Mouse (Mus musculus) heart, embryonic 11.5 days (tissue): Measurements from ENCODE around the gene P2rx4. TPM values are rescaled to one million over a fixed set of nuclear protein-coding genes. Genes with fewer than 3 reads are reported as not detected.
A peak's percentile ranks its signal among the peaks of the same experiment; 100 is the strongest.

Experiments used
- ATAC-seq: fragments of 200-750 bp; cut with Nextera tagmentation; replicated peaks from 2 replicates; pipeline ENCODE4 v1.8.0; 2017; ENCODE audit warnings: moderate library complexity; ENCODE audit not compliant: insufficient number of reproducible peaks, low FRiP score, low TSS enrichment
- H3K27ac ChIP-seq: fragments of 300-500 bp; sonication (generic); 2 replicates; pipeline ENCODE4 v1.5.1; 2014; ENCODE audit warnings: mild to moderate bottlenecking, low read depth, low read length
- H3K27me3 ChIP-seq: fragments of 300-500 bp; sonication (generic); 2 replicates; pipeline ENCODE4 v1.6.1; 2014; ENCODE audit warnings: mild to moderate bottlenecking, low read length, mixed read lengths; ENCODE audit not compliant: control insufficient read depth, insufficient read depth
- H3K36me3 ChIP-seq: fragments of 300-500 bp; sonication (generic); 2 replicates; pipeline ENCODE4 v1.6.1; 2014; ENCODE audit warnings: mild to moderate bottlenecking, low read length, moderate library complexity, mixed read lengths; ENCODE audit not compliant: control insufficient read depth, insufficient read depth
- H3K4me1 ChIP-seq: fragments of 300-500 bp; sonication (generic); 2 replicates; pipeline ENCODE4 v1.6.1; 2014; ENCODE audit warnings: low read length; ENCODE audit not compliant: control insufficient read depth, insufficient read depth
- H3K4me2 ChIP-seq: fragments of 300-500 bp; sonication (generic); 2 replicates; pipeline ENCODE4 v1.6.1; 2014; ENCODE audit warnings: mild to moderate bottlenecking, moderate library complexity
- H3K4me3 ChIP-seq: fragments of 300-500 bp; sonication (generic); 2 replicates; pipeline ENCODE4 v1.5.1; 2014; ENCODE audit warnings: low read depth, low read length
- H3K9ac ChIP-seq: fragments of 300-500 bp; sonication (generic); 2 replicates; pipeline ENCODE4 v1.6.1; 2014; ENCODE audit warnings: mild to moderate bottlenecking, low read depth, low read length, moderate library complexity
- H3K9me3 ChIP-seq: fragments of 300-500 bp; sonication (generic); replicated peaks from 2 replicates; pipeline ENCODE4 v1.6.1; 2016; ENCODE audit warnings: low read length; ENCODE audit not compliant: control insufficient read depth
- WGBS: fragments of 180-500 bp; shearing (Covaris S2); extraction: QIAGEN DNeasy Blood & Tissue Kit; methylation state at CpG from one replicate; pipeline ENCODE4 v1.1.7; 2014; ENCODE audit not compliant: insufficient replicate concordance; 5-methylcytosine and 5-hydroxymethylcytosine counted together
- polyA plus RNA-seq: library from polyadenylated mRNA; unstranded; fragments of >200 nt; fragmentation: Nextera tagmentation; extraction: Ambion mirVana; gene quantifications from 2 replicates; pipeline ENCODE4 v1.2.1, GENCODE M21; 2014

P2rx4 gene
- polyA plus RNA-seq, 1 experiment from 2014 or later, result 13.8 TPM

- Histone ChIP-seq H3K4me1 (peaks cover 15% of the 10 kb centered on the region), H3K36me3 (no peaks in the 10 kb centered on the region), H3K4me2 (no peak overlapping the region), H3K4me3 (no peak overlapping the region), H3K27ac (no peak overlapping the region), H3K27me3 (no peaks in the 10 kb centered on the region), H3K9ac (no peak overlapping the region), H3K9me3 (no peaks in the 10 kb centered on the region)
- 73% methylated on average over 10 of the region's 10 CpGs for WGBS
- ATAC-seq, result no peak
Measured at GRCm38 (mm10) chr5:122730776-122731175, 23.4 kb downstream of the P2rx4 start.

- Histone ChIP-seq H3K9ac (no peak overlapping the region), H3K9me3 (no peaks in the 10 kb centered on the region), H3K4me2 (no peak overlapping the region), H3K27me3 (no peaks in the 10 kb centered on the region), H3K4me3 (no peak overlapping the region), H3K4me1 (peaks cover 15% of the 10 kb centered on the region), H3K27ac (peak overlapping the region; percentile 74), H3K36me3 (no peaks in the 10 kb centered on the region)
- ATAC-seq, result no peak
- 66% methylated on average over 8 of the region's 8 CpGs for WGBS
Measured at GRCm38 (mm10) chr5:122731321-122731720, 24.0 kb downstream of the P2rx4 start.

- H3K27ac ChIP-seq, result peak overlapping the region; percentile 74
- peaks cover 15% of the 10 kb centered on the region for H3K4me1 ChIP-seq
- no peaks in the 10 kb centered on the region for H3K27me3 ChIP-seq
- H3K9ac ChIP-seq, result no peak overlapping the region
- ATAC-seq, result no peak
- no peaks in the 10 kb centered on the region for H3K36me3 ChIP-seq
- H3K9me3 ChIP-seq, result no peaks in the 10 kb centered on the region
- H3K4me3 ChIP-seq, result no peak overlapping the region
- 27% methylated on average over 15 of the region's 15 CpGs for WGBS
- H3K4me2 ChIP-seq, result peak overlapping the region; percentile 10
Measured at GRCm38 (mm10) chr5:122731991-122732673, 24.8 kb downstream of the P2rx4 start.

- H3K9ac ChIP-seq, result no peak overlapping the region
- H3K27me3 ChIP-seq, result no peaks in the 10 kb centered on the region
- peaks cover 15% of the 10 kb centered on the region for H3K4me1 ChIP-seq
- no peak overlapping the region for H3K4me3 ChIP-seq
- no peak overlapping the region for H3K27ac ChIP-seq
- no peaks in the 10 kb centered on the region for H3K9me3 ChIP-seq
- 62% methylated on average over 17 of the region's 17 CpGs for WGBS
- ATAC-seq, result no peak
- no peak overlapping the region for H3K4me2 ChIP-seq
- no peaks in the 10 kb centered on the region for H3K36me3 ChIP-seq
Measured at GRCm38 (mm10) chr5:122733881-122734280, 26.5 kb downstream of the P2rx4 start.

- ATAC-seq, result no peak
- Histone ChIP-seq H3K36me3 (no peaks in the 10 kb centered on the region), H3K27ac (no peak overlapping the region), H3K9me3 (no peaks in the 10 kb centered on the region), H3K4me1 (peaks cover 13% of the 10 kb centered on the region), H3K4me3 (no peak overlapping the region), H3K4me2 (no peak overlapping the region), H3K27me3 (no peaks in the 10 kb centered on the region), H3K9ac (no peak overlapping the region)
- WGBS, result 88% methylated on average over 7 of the region's 7 CpGs
Measured at GRCm38 (mm10) chr5:122735853-122736252, 28.5 kb downstream of the P2rx4 start.

GRCm38 (mm10) chr5:122736761-122737160 lies 29.4 kb downstream of the P2rx4 start:
- WGBS, result 86% methylated on average over 15 of the region's 15 CpGs
- H3K9ac ChIP-seq, result no peak overlapping the region
- no peak for ATAC-seq

GRCm38 (mm10) chr5:122743880-122744422 lies 36.6 kb downstream of the P2rx4 start:
- Histone ChIP-seq H3K4me2 (no peak overlapping the region), H3K4me3 (no peak overlapping the region), H3K27ac (no peak overlapping the region), H3K4me1 (no peaks in the 10 kb centered on the region), H3K36me3 (peaks cover 3% of the 10 kb centered on the region), H3K27me3 (no peaks in the 10 kb centered on the region), H3K9ac (no peak overlapping the region), H3K9me3 (no peaks in the 10 kb centered on the region)
- ATAC-seq, result no peak
- WGBS, result 80% methylated on average over 13 of the region's 13 CpGs

More at GRCm38 (mm10) chr5:122736761-122737160, 29.4 kb downstream of the P2rx4 start:
- H3K4me2 ChIP-seq, result no peak overlapping the region
- H3K36me3 ChIP-seq, result no peaks in the 10 kb centered on the region
- H3K27ac ChIP-seq, result no peak overlapping the region
- peaks cover 10% of the 10 kb centered on the region for H3K4me1 ChIP-seq
- H3K27me3 ChIP-seq, result no peaks in the 10 kb centered on the region
- H3K4me3 ChIP-seq, result no peak overlapping the region
- H3K9me3 ChIP-seq, result no peaks in the 10 kb centered on the region

- no peaks in the 10 kb centered on the region for H3K9me3 ChIP-seq
- H3K27ac ChIP-seq, result no peak overlapping the region
- H3K36me3 ChIP-seq, result peaks cover 3% of the 10 kb centered on the region
- no peaks in the 10 kb centered on the region for H3K27me3 ChIP-seq
- 78% methylated on average over 7 of the region's 7 CpGs for WGBS
- H3K9ac ChIP-seq, result no peak overlapping the region
- H3K4me1 ChIP-seq, result no peaks in the 10 kb centered on the region
- no peak for ATAC-seq
- H3K4me3 ChIP-seq, result no peak overlapping the region
- no peak overlapping the region for H3K4me2 ChIP-seq
Measured at GRCm38 (mm10) chr5:122747950-122748349, 40.6 kb downstream of the P2rx4 start.

- 77% methylated on average over 16 of the region's 16 CpGs for WGBS
- H3K36me3 ChIP-seq, result peaks cover 5% of the 10 kb centered on the region; the same call in 1 of the 2 replicates
Measured at GRCm38 (mm10) chr5:122754477-122754876, 47.1 kb downstream of the P2rx4 start.

More at GRCm38 (mm10) chr5:122754477-122754876, 47.1 kb downstream of the P2rx4 start:
- no peaks in the 10 kb centered on the region for H3K27me3 ChIP-seq
- no peak overlapping the region for H3K27ac ChIP-seq
- no peak for ATAC-seq
- H3K4me3 ChIP-seq, result no peak overlapping the region
- no peaks in the 10 kb centered on the region for H3K4me1 ChIP-seq
- H3K9ac ChIP-seq, result no peak overlapping the region
- H3K9me3 ChIP-seq, result no peaks in the 10 kb centered on the region
- H3K4me2 ChIP-seq, result no peak overlapping the region
